Mouse (Mus musculus) T-helper 1 cell (primary cell): ENCODE results near the gene Amn1.

Experiments used
- in situ Hi-C: fragments of 300-600 bp; cut with MboI, MseI; formaldehyde crosslinking; loops from one replicate; pipeline ENCODE4 v1.15.1; 2025; ENCODE audit warnings: high pct_unique_total_duplicates

Amn1 gene

DNA sequence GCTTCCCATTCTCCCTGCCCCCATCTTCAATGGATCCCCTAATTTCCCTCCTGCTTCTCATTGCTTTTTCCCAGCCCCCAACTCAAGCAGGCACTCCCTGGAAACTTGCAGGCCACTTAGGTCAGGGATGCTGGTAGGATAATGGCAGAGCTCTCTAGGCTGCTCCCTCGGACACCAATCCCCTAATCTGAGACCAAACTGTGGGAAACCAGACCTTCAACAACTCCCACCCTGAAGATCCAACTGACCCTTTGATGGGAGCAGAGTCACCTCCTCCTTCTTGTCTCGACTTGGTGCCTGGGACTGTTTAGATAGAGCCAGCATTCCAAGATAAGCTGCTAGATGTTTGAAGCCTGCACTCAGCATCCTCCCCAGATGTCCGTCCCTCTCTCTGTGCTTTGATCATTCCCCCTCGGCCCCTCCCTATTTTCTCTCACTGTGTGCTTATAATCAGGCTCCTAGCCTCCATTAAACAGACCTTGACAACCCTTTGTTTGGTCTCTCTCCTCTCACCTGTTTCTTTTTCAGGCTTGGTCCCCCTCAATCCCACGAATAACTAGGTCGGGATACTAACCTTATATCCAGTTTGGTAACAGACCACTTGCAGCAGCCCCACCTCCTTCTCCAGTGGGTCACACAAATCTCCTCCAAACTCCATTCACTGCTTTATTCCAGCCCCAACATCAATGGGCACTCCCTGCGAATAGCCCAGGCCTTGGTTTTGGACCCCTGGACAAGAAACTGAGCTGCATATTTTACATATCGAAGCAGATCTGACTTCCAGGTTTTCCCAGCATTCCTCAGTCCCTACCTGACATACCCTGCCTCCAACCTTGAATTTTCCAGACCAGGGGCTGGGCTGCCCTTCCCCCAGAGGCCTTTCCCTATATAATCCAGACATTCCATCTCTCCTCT, 34.1 kb downstream of the Amn1 start:
- in situ Hi-C loops, result no loop called here

- in situ Hi-C loops, result no loop called here
These were observed 34.9 kb downstream of the Amn1 start for GRCm38 (mm10) chr6:149153473-149154115.

- in situ Hi-C loops, result no loop called here
These were observed 36.4 kb downstream of the Amn1 start for GRCm38 (mm10) chr6:149152119-149152518.

DNA sequence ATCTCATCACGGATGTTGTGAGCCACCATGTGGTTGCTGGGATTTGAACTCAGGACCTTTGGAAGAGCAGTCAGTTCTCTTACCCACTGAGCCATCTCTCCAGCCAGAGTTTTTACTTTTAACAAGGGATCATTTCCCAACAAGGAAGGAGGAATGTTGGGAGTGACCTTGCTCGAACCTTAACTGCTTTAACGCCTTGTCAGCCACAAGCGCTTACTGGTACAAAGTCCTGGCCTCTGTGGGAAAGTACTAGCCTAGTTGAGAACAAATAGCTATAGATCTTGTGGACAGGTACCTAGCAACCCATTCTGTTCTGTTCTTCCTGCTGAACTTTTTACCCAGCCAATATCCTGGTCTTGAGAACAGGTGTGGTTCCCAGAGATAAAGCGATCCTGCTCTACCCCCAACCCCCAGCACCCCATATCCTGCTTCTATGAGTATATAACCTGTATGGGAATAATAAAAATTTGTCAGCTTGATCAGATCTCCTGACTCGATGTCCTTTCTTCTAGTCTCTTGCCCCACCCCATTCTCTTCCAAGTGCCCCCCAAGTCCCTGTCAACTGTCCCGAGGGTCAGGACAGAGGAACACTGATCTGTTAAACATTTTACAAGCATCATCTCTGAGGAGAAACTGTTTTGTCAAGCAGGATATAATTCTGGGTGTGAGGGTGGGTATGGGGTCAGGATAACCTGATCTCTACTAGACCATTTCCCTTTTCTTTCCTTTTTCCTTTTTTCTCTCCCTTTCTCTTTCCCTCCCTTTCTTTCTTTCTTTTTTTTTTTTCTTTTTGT, 39.9 kb downstream of the Amn1 start:
- in situ Hi-C loops, result no loop called here

DNA sequence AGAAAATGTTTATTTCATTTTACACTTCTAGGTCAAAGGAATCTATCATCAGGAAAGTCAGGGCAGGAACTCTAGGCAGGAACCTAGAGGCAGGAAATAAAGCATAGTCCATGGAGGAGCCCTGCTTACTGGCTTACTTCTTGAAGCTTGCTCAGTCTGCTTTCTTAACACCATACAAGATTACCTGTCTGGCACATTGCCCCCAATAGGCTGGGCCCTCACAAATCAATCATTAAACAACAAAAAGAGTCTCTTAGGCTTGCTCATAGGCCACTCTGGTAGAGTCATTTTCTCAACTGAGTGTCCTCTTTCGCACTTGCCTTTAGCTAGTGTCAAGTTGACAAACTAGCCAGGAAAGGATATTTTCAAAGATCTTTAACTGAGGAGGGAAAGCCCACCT, 43.4 kb downstream of the Amn1 start:
- in situ Hi-C loops, result no loop called here

GRCm38 (mm10) chr6:149141393-149142173, 46.9 kb downstream of the Amn1 start:
- in situ Hi-C loops, result loop anchor here (5.0 kb wide), 1 partner anchor 51 kb away; no protein-coding TSS in a partner anchor

DNA sequence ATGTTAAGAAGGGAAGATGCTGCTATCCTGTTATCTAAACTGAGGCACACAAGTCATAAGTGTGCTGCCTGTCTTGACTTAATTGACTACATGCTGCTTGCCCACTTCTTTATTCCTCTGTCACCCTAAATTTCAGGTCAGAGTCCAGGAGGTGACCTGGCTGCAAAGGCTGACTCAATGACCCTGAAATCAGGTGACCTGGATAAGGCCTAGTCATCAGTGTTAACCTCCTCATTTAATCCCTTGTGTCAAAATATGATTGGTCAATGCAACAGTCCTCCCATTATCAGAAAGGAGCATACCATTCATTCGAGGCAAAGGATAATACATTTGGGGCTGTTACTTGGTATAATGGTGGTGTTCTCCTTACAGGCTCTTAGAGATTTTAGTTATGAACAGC, 49.0 kb downstream of the Amn1 start, which contains the start of gene Etfbkmt:
Gene Etfbkmt (plus strand): TSS at position 379 of the 400 bp plus-strand sequence.
- in situ Hi-C loops, result no loop called here

- in situ Hi-C loops, result no loop called here
These were observed 49.5 kb downstream of the Amn1 start for GRCm38 (mm10) chr6:149139011-149139410.

GRCm38 (mm10) chr6:149137936-149138335, 50.6 kb downstream of the Amn1 start:
- in situ Hi-C loops, result no loop called here

- in situ Hi-C loops, result no loop called here
These were observed 52.9 kb downstream of the Amn1 start for GRCm38 (mm10) chr6:149135631-149136030.

DNA sequence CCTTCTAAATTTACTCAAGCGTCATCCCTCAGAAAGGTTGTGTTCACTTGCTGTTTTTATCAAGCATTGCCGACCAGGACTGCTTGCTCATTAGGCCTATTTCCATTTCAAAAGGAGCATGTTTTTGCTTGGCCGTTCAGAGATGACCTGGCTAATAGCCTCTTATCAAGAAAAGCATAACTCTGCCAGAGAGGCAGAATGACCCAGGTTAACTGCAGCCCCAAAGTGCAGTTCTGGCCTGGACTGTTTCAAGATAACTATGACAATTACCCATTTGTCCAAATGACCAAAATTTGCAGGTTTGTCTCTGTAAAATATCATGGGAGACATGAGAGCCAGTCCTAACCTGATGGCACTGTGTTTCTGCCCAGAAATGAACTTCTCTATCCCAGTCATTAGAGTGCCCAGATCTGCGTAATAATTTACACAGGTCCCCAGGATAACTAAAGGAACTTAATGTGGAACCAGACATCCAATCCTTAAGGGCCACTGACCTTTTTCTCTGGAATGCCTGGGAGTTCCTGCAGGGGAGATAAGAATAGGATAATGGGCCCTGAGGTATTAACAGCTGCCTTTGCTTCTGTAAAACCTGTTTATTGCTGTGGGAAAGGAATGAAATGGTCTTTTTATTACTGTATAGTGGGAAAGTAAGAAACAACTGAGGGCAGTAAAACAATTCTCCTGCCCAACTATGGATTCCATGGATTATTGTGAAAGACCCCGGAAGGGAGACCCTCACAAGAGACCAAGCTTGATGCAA, 53.9 kb downstream of the Amn1 start:
- in situ Hi-C loops, result no loop called here

DNA sequence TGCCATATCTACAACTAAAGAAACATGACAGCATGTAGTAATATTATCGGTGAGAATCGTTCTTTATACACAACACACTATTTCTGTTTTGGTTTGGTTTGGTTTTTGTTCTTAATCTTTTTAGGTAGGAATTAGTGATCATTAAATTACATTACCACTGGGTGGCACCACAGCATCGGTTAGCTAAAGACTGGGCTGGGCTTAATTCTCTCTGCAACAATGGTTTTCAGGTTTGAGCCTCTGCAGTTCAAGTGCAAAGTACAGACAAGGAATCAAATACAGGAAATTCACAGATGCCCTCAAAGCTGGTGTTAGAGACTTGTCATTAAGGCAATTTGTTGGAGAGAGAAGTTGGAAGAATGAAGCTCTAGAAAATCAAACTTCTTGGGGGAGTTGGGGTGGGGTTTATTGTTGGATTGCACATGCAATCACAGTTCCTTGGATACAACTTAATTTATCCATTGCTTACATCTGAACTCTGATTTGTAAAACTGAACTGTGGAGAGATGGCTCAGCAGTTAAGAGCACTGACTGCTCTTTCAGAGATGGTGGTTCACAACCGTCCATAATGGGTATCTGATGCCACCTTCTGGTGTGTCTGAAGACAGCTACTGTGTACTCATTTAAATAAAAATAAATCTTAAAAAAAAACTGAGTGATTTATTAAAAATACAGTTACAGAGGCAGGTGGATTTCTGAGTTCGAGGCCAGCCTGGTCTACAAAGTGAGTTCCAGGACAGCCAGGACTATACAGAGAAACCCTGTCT, 56.0 kb downstream of the Amn1 start:
- in situ Hi-C loops, result no loop called here

DNA sequence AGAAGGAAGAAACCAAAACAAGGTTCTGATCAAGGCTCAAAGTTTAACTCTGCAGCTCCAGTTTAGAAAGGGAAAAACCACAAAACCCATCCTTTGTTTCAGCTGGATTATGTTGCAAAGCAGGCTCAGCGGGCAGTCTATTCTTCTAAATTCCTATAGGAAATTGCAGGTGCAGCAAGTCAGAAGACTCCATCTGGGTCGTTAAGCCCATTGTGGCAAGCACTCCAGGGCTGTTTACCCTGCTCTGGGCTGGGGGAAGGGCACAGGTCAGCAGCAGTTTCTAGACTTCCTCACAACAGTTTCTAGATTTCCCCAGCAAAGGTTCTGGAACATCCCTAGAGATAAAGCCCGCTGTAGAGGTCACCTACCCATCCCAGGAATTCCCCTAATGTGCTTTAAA, 57.4 kb downstream of the Amn1 start:
- in situ Hi-C loops, result no loop called here

GRCm38 (mm10) chr6:149129870-149130269, 58.6 kb downstream of the Amn1 start, which contains the start of gene Gm10203:
Gene Gm10203 (plus strand): TSS chr6:149130170.
- in situ Hi-C loops, result loop anchor here (5.0 kb wide), 1 partner anchor 247 kb away; no protein-coding TSS in a partner anchor

DNA sequence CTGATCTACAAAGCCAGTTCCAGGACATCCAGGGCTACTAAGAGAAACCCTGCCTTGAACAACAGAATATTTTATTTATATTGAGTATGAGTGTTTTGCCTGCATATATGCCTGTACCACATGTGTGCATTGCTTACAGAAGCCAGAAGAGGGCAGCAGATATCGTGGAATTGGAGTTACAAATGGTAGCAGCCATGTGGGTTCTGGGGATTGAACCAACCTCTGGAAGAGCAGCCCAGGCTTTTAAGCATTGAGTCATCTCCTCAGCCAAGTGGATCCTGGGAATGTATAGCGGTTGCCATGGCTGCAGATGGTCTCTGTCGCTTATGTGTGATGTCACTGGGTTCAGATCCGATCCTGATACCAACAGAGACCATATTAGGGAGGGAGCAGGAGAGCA, 61.8 kb downstream of the Amn1 start:
- in situ Hi-C loops, result loop anchor here (5.0 kb wide), 1 partner anchor 251 kb away; no protein-coding TSS in a partner anchor

GRCm38 (mm10) chr6:149123042-149123441, 65.5 kb downstream of the Amn1 start:
- in situ Hi-C loops, result loop anchor here (5.0 kb wide), 1 partner anchor 111 kb away; no protein-coding TSS in a partner anchor

GRCm38 (mm10) chr6:149119853-149120252, 68.7 kb downstream of the Amn1 start:
- in situ Hi-C loops, result loop anchor here (5.0 kb wide), 1 partner anchor 108 kb away; no protein-coding TSS in a partner anchor

DNA sequence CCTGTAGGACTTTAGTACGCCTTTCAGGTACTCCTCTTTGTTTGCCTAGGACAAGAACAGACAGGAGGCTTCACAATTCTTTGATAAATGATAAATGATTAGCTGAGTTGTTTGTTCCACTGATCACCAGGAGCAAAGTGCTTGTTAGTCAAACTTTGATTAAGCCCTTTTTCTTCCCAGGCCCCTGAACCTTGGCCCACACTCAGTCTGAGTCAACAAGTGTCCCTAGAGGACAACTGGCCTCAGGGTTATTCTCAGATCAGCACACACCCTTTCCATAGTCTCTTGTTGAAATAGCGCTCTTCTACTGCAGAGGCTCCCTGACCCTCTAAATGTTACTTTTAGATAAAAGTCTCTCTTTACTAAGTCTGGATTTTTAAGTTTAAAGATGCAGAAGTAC, 69.6 kb downstream of the Amn1 start:
- in situ Hi-C loops, result no loop called here

GRCm38 (mm10) chr6:149116992-149117391, 71.5 kb downstream of the Amn1 start:
- in situ Hi-C loops, result no loop called here
